Mouse (Mus musculus): ENCODE measurements around the gene Plpp4.

- TF ChIP-seq CEBPB (IDR thresholded peaks at IDR 0.05; ENCODE audit: insufficient read depth, poor library complexity, severe bottlenecking) (no peak), POLR2A (IDR thresholded peaks at IDR 0.05; ENCODE audit: insufficient read length, low read depth) (no peak), MAX (IDR thresholded peaks at IDR 0.05; ENCODE audit: low read depth) (no peak), TCF12 (IDR thresholded peaks at IDR 0.05; ENCODE audit: insufficient read depth, poor library complexity, severe bottlenecking) (no peak), E2F4 (IDR thresholded peaks at IDR 0.05; ENCODE audit: insufficient read depth) (no peak), USF1 (IDR thresholded peaks at IDR 0.05; ENCODE audit: low read depth) (no peak), POLR2AphosphoS2 (IDR thresholded peaks at IDR 0.05; ENCODE audit: insufficient read length, low read depth) (no peak), TCF3 (IDR thresholded peaks at IDR 0.05; ENCODE audit: insufficient read length, low read depth) (no peak), MYOD1 (IDR thresholded peaks at IDR 0.05; ENCODE audit: control insufficient read depth in 1 of 3, insufficient read length in 2 of 3, low read depth in 2 of 3) (no peak), MYOG (IDR thresholded peaks at IDR 0.05; ENCODE audit: control insufficient read depth in 1 of 3, insufficient read depth in 1 of 3, insufficient read length in 2 of 3, low read depth in 2 of 3) (no peak), REST (IDR thresholded peaks at IDR 0.05; ENCODE audit: insufficient read depth, insufficient read length) (no peak)
These were observed 40.2 kb upstream of the Plpp4 start for GRCm38 (mm10) chr7:129216547-129217195.

Data from myocyte (in vitro differentiated cells).